Mouse (Mus musculus) liver, embryonic 11.5 days (tissue): ENCODE data around the gene Adrm1. TPM values are rescaled to one million over a fixed set of nuclear protein-coding genes. Genes with fewer than 3 reads are reported as not detected.

Source experiments
- ATAC-seq: fragments of 200-750 bp; cut with Nextera tagmentation; replicated peaks from 2 replicates; pipeline ENCODE4 v1.8.0; 2017; ENCODE audit warnings: moderate number of reproducible peaks, mild to moderate bottlenecking, moderate TSS enrichment, moderate library complexity; ENCODE audit not compliant: low FRiP score
- DNase-seq: peaks from one replicate; pipeline ENCODE4 v3.0.0-alpha.2; 2017; ENCODE audit warnings: low spot score
- H3K27ac ChIP-seq: fragments of 300-500 bp; sonication (generic); 2 replicates; pipeline ENCODE4 v1.5.1; 2014; ENCODE audit warnings: mild to moderate bottlenecking, low read depth, low read length, control low read depth
- H3K27me3 ChIP-seq: fragments of 300-500 bp; sonication (generic); replicated peaks from 2 replicates; pipeline ENCODE4 v1.6.1; 2014; ENCODE audit warnings: low read length, mixed read lengths; ENCODE audit not compliant: control insufficient read depth, insufficient read depth
- H3K36me3 ChIP-seq: fragments of 300-500 bp; sonication (generic); 2 replicates; pipeline ENCODE4 v1.6.1; 2014; ENCODE audit warnings: mild to moderate bottlenecking, low read length, moderate library complexity, mixed read lengths; ENCODE audit not compliant: control insufficient read depth, insufficient read depth
- H3K4me1 ChIP-seq: fragments of 300-500 bp; sonication (generic); replicated peaks from 2 replicates; pipeline ENCODE4 v1.6.1; 2014; ENCODE audit warnings: low read length, mixed read lengths; ENCODE audit not compliant: control insufficient read depth, insufficient read depth
- H3K4me2 ChIP-seq: fragments of 300-500 bp; sonication (generic); 2 replicates; pipeline ENCODE4 v1.6.1; 2014; ENCODE audit warnings: mild to moderate bottlenecking, control low read depth, moderate library complexity
- H3K4me3 ChIP-seq: fragments of 300-500 bp; sonication (generic); 2 replicates; pipeline ENCODE4 v1.5.1; 2014; ENCODE audit warnings: low read depth, low read length, control low read depth
- H3K9ac ChIP-seq: fragments of 300-500 bp; sonication (generic); 2 replicates; pipeline ENCODE4 v1.6.1; 2014; ENCODE audit warnings: low read depth, low read length, control low read depth
- H3K9me3 ChIP-seq: fragments of 300-500 bp; sonication (generic); 2 replicates; pipeline ENCODE4 v1.6.1; 2016; ENCODE audit warnings: low read length, inconsistent platforms, mixed read lengths; ENCODE audit not compliant: control insufficient read depth
- WGBS: fragments of 180-500 bp; shearing (Covaris S2); extraction: QIAGEN DNeasy Blood & Tissue Kit; methylation state at CpG from one replicate; pipeline ENCODE4 v1.1.7; 2014; 5-methylcytosine and 5-hydroxymethylcytosine counted together
- polyA plus RNA-seq: library from polyadenylated mRNA; unstranded; fragments of >200 nt; fragmentation: Nextera tagmentation; extraction: Ambion mirVana; gene quantifications from 2 replicates; pipeline ENCODE4 v1.2.1, GENCODE M21; 2014

Adrm1 gene
- polyA plus RNA-seq, 1 experiment from 2014 or later, result 217 TPM

- no peak for ATAC-seq
- 40% methylated on average over 5 of the region's 5 CpGs for WGBS
Observed at GRCm38 (mm10) chr2:180216921-180217320, 45.6 kb downstream of the Adrm1 start.

GRCm38 (mm10) chr2:180217587-180217986 lies 46.3 kb downstream of the Adrm1 start:
- Histone ChIP-seq H3K27ac (no peak overlapping the region), H3K36me3 (0 out of 2 replicates have a peak, but pooled peaks cover 2% of the 10 kb centered on the region), H3K9me3 (no peaks in the 10 kb centered on the region), H3K4me2 (no peak overlapping the region), H3K4me1 (peaks cover 26% of the 10 kb centered on the region), H3K4me3 (no peak overlapping the region), H3K9ac (no peak overlapping the region), H3K27me3 (peaks cover 4% of the 10 kb centered on the region; the same call in 1 of the 2 replicates)
- no peak for DNase-seq
- no peak for ATAC-seq
- WGBS, result 80% methylated on average over 8 of the region's 8 CpGs

More at GRCm38 (mm10) chr2:180216921-180217320, 45.6 kb downstream of the Adrm1 start:
- Histone ChIP-seq H3K27me3 (0 out of 2 replicates have a peak, but pooled peaks cover 4% of the 10 kb centered on the region), H3K4me2 (no peak overlapping the region), H3K36me3 (0 out of 2 replicates have a peak, but pooled peaks cover 2% of the 10 kb centered on the region), H3K9me3 (no peaks in the 10 kb centered on the region; the same call in 1 of the 2 replicates), H3K9ac (no peak overlapping the region), H3K4me3 (no peak overlapping the region), H3K27ac (no peak overlapping the region), H3K4me1 (peaks cover 20% of the 10 kb centered on the region)
- no peak for DNase-seq

GRCm38 (mm10) chr2:180218241-180218640 lies 47.0 kb downstream of the Adrm1 start:
- 0 out of 2 replicates have a peak, but pooled peaks cover 2% of the 10 kb centered on the region for H3K36me3 ChIP-seq
- H3K4me1 ChIP-seq, result peaks cover 26% of the 10 kb centered on the region
- H3K27me3 ChIP-seq, result peaks cover 7% of the 10 kb centered on the region; the same call in 1 of the 2 replicates
- ATAC-seq (no peak), DNase-seq (no peak)
- no peak overlapping the region for H3K27ac ChIP-seq
- WGBS, result 31% methylated on average over 3 of the region's 3 CpGs
- no peak overlapping the region for H3K4me2 ChIP-seq
- no peak overlapping the region for H3K4me3 ChIP-seq
- no peak overlapping the region; the same call in 1 of the 2 replicates for H3K9ac ChIP-seq
- no peaks in the 10 kb centered on the region for H3K9me3 ChIP-seq

GRCm38 (mm10) chr2:180218677-180219076 lies 47.4 kb downstream of the Adrm1 start:
- no peak overlapping the region; the same call in 1 of the 2 replicates for H3K9ac ChIP-seq

GRCm38 (mm10) chr2:180219145-180219943 lies 48.1 kb downstream of the Adrm1 start:
- Histone ChIP-seq H3K27ac (peak overlapping the region; percentile 13; the same call in 1 of the 2 replicates), H3K4me1 (peaks cover 24% of the 10 kb centered on the region), H3K36me3 (no peaks in the 10 kb centered on the region), H3K9ac (no peak overlapping the region), H3K27me3 (peaks cover 17% of the 10 kb centered on the region), H3K4me2 (no peak overlapping the region), H3K9me3 (no peaks in the 10 kb centered on the region), H3K4me3 (no peak overlapping the region)
- 81% methylated on average over 15 of the region's 15 CpGs for WGBS
- DNase-seq (no peak), ATAC-seq (no peak)

More at GRCm38 (mm10) chr2:180218677-180219076, 47.4 kb downstream of the Adrm1 start:
- H3K4me3 ChIP-seq, result no peak overlapping the region
- peaks cover 11% of the 10 kb centered on the region for H3K27me3 ChIP-seq
- no peaks in the 10 kb centered on the region for H3K9me3 ChIP-seq
- no peak overlapping the region for H3K4me2 ChIP-seq
- 40% methylated on average over 5 of the region's 5 CpGs for WGBS
- no peak for ATAC-seq
- H3K36me3 ChIP-seq, result 0 out of 2 replicates have a peak, but pooled peaks cover 2% of the 10 kb centered on the region
- H3K4me1 ChIP-seq, result peaks cover 26% of the 10 kb centered on the region
- H3K27ac ChIP-seq, result peak overlapping the region; percentile 13; the same call in 1 of the 2 replicates
- no peak for DNase-seq

- WGBS, result 60% methylated on average over 9 of the region's 9 CpGs
- H3K27ac ChIP-seq, result no peak overlapping the region
- ATAC-seq (no peak), DNase-seq (no peak)
- peaks cover 17% of the 10 kb centered on the region for H3K4me1 ChIP-seq
- no peaks in the 10 kb centered on the region for H3K9me3 ChIP-seq
- H3K27me3 ChIP-seq, result peaks cover 26% of the 10 kb centered on the region
- H3K4me2 ChIP-seq, result no peak overlapping the region
- H3K9ac ChIP-seq, result no peak overlapping the region
- H3K4me3 ChIP-seq, result no peak overlapping the region
- no peaks in the 10 kb centered on the region for H3K36me3 ChIP-seq
Observed at GRCm38 (mm10) chr2:180220165-180220564, 48.9 kb downstream of the Adrm1 start.

- ATAC-seq, result no peak
- Histone ChIP-seq H3K36me3 (no peaks in the 10 kb centered on the region), H3K4me1 (peaks cover 16% of the 10 kb centered on the region), H3K27ac (no peak overlapping the region), H3K4me2 (no peak overlapping the region), H3K27me3 (peaks cover 34% of the 10 kb centered on the region), H3K9me3 (no peaks in the 10 kb centered on the region), H3K4me3 (no peak overlapping the region), H3K9ac (no peak overlapping the region)
- WGBS, result 92% methylated on average over 9 of the region's 9 CpGs
- no peak for DNase-seq
Observed at GRCm38 (mm10) chr2:180221051-180221450, 49.8 kb downstream of the Adrm1 start.

GRCm38 (mm10) chr2:180222250-180222649 lies 51.0 kb downstream of the Adrm1 start:
- no peak; the same call in 1 of the 2 replicates for ATAC-seq
- 23% methylated on average over 6 of the region's 6 CpGs for WGBS
- Histone ChIP-seq H3K4me3 (no peak overlapping the region), H3K36me3 (no peaks in the 10 kb centered on the region), H3K4me2 (no peak overlapping the region), H3K4me1 (peaks cover 17% of the 10 kb centered on the region), H3K27me3 (peaks cover 46% of the 10 kb centered on the region), H3K9me3 (no peaks in the 10 kb centered on the region), H3K27ac (no peak overlapping the region), H3K9ac (no peak overlapping the region)
- no peak for DNase-seq
